32 mouse cellular contexts compared by ENCODE assay signal in the genomic region with DNA sequence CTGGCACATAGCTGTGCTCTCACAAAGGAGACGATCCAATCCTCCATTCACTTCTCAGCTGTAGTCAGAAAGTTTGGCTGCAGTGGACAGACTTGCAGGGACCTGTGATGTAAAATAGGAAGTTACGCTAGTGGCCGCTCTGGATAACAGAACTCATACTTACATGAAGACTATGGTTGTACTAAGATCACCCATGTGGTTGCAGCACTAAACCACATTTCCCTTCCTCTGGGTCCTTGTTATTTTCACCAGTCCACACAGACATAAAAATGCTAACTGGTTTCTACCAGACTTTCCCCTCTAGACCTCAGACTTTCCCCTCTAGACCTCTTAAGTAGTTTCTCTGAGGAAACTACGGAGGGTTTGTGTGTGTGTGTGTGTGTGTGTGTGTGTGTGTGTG. TPM values are rescaled to one million over a fixed set of nuclear protein-coding genes. Genes with fewer than 3 reads are reported as not detected.
A peak's percentile ranks its signal among the peaks of the same experiment; 100 is the strongest.
DNase-seq lines count a peak whose midpoint lies in the region; ATAC-seq and TF ChIP-seq lines count a peak whose summit lies in the region.
"Had no signal": no experiment of that assay in that cellular context is flagged by ENCODE, and none has a peak within 500 bp of the region (broad histone marks: within the 10 kb centered on the region; RNA-seq: fewer than 3 reads in every experiment).

No protein-coding gene starts in this region.

- H3K36me3 ChIP-seq in CH12.LX (replicated peaks in 1 of 2; ENCODE audit: control insufficient read depth in 1 of 2, insufficient read depth in 1 of 2, low read length in 1 of 2) = no peaks in the 10 kb centered on the region
- H3K36me3 ChIP-seq: embryonic facial prominence, embryonic 10.5 days; embryonic facial prominence, embryonic 13.5 days; forebrain, embryonic 12.5 days; forebrain, embryonic 15.5 days; heart, embryonic 10.5 days; heart, embryonic 13.5 days had no signal

- TF ChIP-seq EP300 in CH12.LX (IDR thresholded peaks at IDR 0.05; ENCODE audit: low read length) = no peak

- peaks cover 0 to 12% of the 10 kb centered on the region in 2 experiments; a peak in 1 of 4 replicates for H3K4me1 ChIP-seq in CH12.LX (ENCODE audit: control insufficient read depth in 1 of 2, insufficient read depth in 2 of 2)
- H3K4me1 ChIP-seq: embryonic facial prominence, embryonic 10.5 days; embryonic facial prominence, embryonic 13.5 days; forebrain, embryonic 12.5 days; forebrain, embryonic 15.5 days; heart, embryonic 10.5 days had no signal

- dilution Hi-C loops in CH12.LX (cut with MboI; ENCODE audit: extremely low pct_ligation_motif_present, extremely low pct_unique_long_range_greater_than_20kb, low sequenced_read_pairs) = no loop called here

- peak; percentile 53 for DNase-seq in CH12.LX (ENCODE audit: extremely low read depth)
- no peak for DNase-seq in layer of hippocampus, adult 2 months (ENCODE audit: low spot score in 2 of 2)
- no peak for DNase-seq in B cell, adult 2 months
- no peak for DNase-seq in lung, postnatal 14 days
- DNase-seq: adrenal gland, adult 2 months; adrenal gland, postnatal 14 days; cerebellum, adult 11 months; cerebellum, adult 2 months; cerebellum, adult 9-11 months; cerebellum, postnatal 25 days; embryo, embryonic 11 days; gastrocnemius, postnatal 25 days; heart, adult 2 months; heart, postnatal 14 days; heart, postnatal 4 days had no signal

- in situ Hi-C loops in CH12.LX (cut with MboI; ENCODE audit: low pct_ligation_motif_present, low pct_unique_long_range_greater_than_20kb, low sequenced_read_pairs) = no loop called here

- TF ChIP-seq POLR2A in CH12.LX (IDR thresholded peaks at IDR 0.05; ENCODE audit: low read depth, low read length) = no peak

- no peak overlapping the region for H3K9ac ChIP-seq in CH12.LX (ENCODE audit: insufficient read depth, low read depth)
- H3K9ac ChIP-seq: embryonic facial prominence, embryonic 13.5 days; forebrain, embryonic 12.5 days; forebrain, embryonic 15.5 days; heart, embryonic 13.5 days; hindbrain, embryonic 14.5 days had no signal

- TF ChIP-seq CTCF in CH12.LX (conservative IDR thresholded peaks at IDR 0.05 in 1 of 2, IDR thresholded peaks at IDR 0.05 in 1 of 2; ENCODE audit: low read depth in 2 of 2, low read length in 2 of 2) = no peak
- no peak for TF ChIP-seq CTCF in layer of hippocampus, adult 2 months (conservative IDR thresholded peaks at IDR 0.05)

- no peaks in the 10 kb centered on the region for H3K27me3 ChIP-seq in CH12.LX (replicated peaks)
- H3K27me3 ChIP-seq: embryonic facial prominence, embryonic 13.5 days; forebrain, embryonic 12.5 days; forebrain, embryonic 15.5 days; heart, embryonic 13.5 days had no signal

- no peak overlapping the region for H3K4me3 ChIP-seq in CH12.LX (replicated peaks in 1 of 3; ENCODE audit: low read depth in 2 of 3, low read length in 2 of 3, poor library complexity in 1 of 3)
- H3K4me3 ChIP-seq in layer of hippocampus, adult 2 months = no peak overlapping the region
- H3K4me3 ChIP-seq: embryonic facial prominence, embryonic 10.5 days; embryonic facial prominence, embryonic 13.5 days; erythroblast, embryonic 14.5 days; forebrain, embryonic 12.5 days; forebrain, embryonic 15.5 days; heart, adult 2 months; heart, embryonic 10.5 days; heart, embryonic 13.5 days had no signal

- no peak; the same call in none of the 2 replicates for TF ChIP-seq RAD21 in CH12.LX (IDR thresholded peaks at IDR 0.05; ENCODE audit: low read depth, low read length)

- no peaks in the 10 kb centered on the region for H3K9me3 ChIP-seq in CH12.LX (replicated peaks; ENCODE audit: low read length)
- H3K9me3 ChIP-seq: embryonic facial prominence, embryonic 10.5 days; embryonic facial prominence, embryonic 13.5 days; forebrain, embryonic 12.5 days; forebrain, embryonic 15.5 days; heart, embryonic 10.5 days; heart, embryonic 13.5 days had no signal

- H3K79me2 ChIP-seq in CH12.LX (replicated peaks; ENCODE audit: control insufficient read depth, extremely low read depth, insufficient read depth, poor library complexity, severe bottlenecking) = no peaks in the 10 kb centered on the region

- H3K27ac ChIP-seq in CH12.LX (ENCODE audit: insufficient read depth, low read depth) = no peak overlapping the region
- no peak overlapping the region for H3K27ac ChIP-seq in layer of hippocampus, adult 2 months
- H3K27ac ChIP-seq: embryonic facial prominence, embryonic 10.5 days; embryonic facial prominence, embryonic 13.5 days; forebrain, embryonic 12.5 days; forebrain, embryonic 15.5 days; heart, adult 2 months; heart, embryonic 10.5 days; heart, embryonic 13.5 days; hindbrain, embryonic 14.5 days; hindbrain, postnatal 0 days had no signal

- ATAC-seq in granulocyte monocyte progenitor cell, adult 5-6 weeks (replicated peaks; ENCODE audit: poor library complexity, severe bottlenecking) = peak; percentile 90
- ATAC-seq in megakaryocyte, adult 5-6 weeks (ENCODE audit: poor library complexity, severe bottlenecking) = peak; percentile 27
- ATAC-seq: forebrain, embryonic 15.5 days; hindbrain, postnatal 0 days had no signal

- no peak overlapping the region; the same call in 1 of the 2 replicates for H3K4me2 ChIP-seq in CH12.LX (ENCODE audit: insufficient read depth, low read depth, poor library complexity, severe bottlenecking)
- H3K4me2 ChIP-seq: embryonic facial prominence, embryonic 13.5 days; forebrain, embryonic 12.5 days; forebrain, embryonic 15.5 days; heart, embryonic 13.5 days; hindbrain, embryonic 14.5 days had no signal

TF ChIP-seq in CH12.LX, 34 proteins besides CTCF, POLR2A, EP300 and RAD21:
- TF ChIP-seq CHD1 (IDR thresholded peaks at IDR 0.05; ENCODE audit: low read depth, low read length) = no peak
- no peak for TF ChIP-seq CHD2 (IDR thresholded peaks at IDR 0.05; ENCODE audit: low read length)
- no peak for TF ChIP-seq JUND (conservative IDR thresholded peaks at IDR 0.05; ENCODE audit: low read depth, low read length)
- peak; percentile 19; the same call in 1 of the 2 replicates for TF ChIP-seq MAFK (IDR thresholded peaks at IDR 0.05; ENCODE audit: insufficient replicate concordance, low read length)
- no peak for TF ChIP-seq GABPA (IDR thresholded peaks at IDR 0.05; ENCODE audit: insufficient replicate concordance, low read depth, low read length)
- TF ChIP-seq POLR2AphosphoS2 (IDR thresholded peaks at IDR 0.05; ENCODE audit: low read depth, low read length) = no peak
TF ChIP-seq in CH12.LX: peak in this region for 1.

RNA-seq across cellular contexts. Expression of gene Defb47, which starts 1.1 kb away (rescaled TPM):
- total RNA-seq in CH12.LX (2012; rRNA removed) (not detected in 2 replicates), CH12.LX (2014; rRNA removed) (not detected in 2 replicates)
- polyA plus RNA-seq in CH12.LX (2012; ENCODE audit: insufficient read length, low read depth) = not detected in 2 replicates
- total RNA-seq in granulocyte monocyte progenitor cell, adult 5-6 weeks (2014; fragmentation: Nextera tagmentation) = not detected in 2 replicates
- not detected in 2 replicates for total RNA-seq in granulocyte monocyte progenitor cell, adult 5-6 weeks (2017)
- not detected in 2 replicates for total RNA-seq in megakaryocyte, adult 5-6 weeks (2015)
- not detected in 2 replicates for total RNA-seq in megakaryocyte, adult 5-6 weeks (2017)
- not detected for total RNA-seq in layer of hippocampus, adult 2 months (2021)
- total RNA-seq: adrenal gland, adult 2 months; adrenal gland, postnatal 14 days; adrenal gland, postnatal 4 days; gastrocnemius, adult 8-10 months; gastrocnemius, postnatal 25 days; heart, adult 2 months; heart, postnatal 14 days; heart, postnatal 4 days; hindbrain, postnatal 0 days; MEL had no signal
- polyA plus RNA-seq: adrenal gland, adult 2 months; cortical plate, adult 2 months; embryonic facial prominence, embryonic 10.5 days; embryonic facial prominence, embryonic 13.5 days; erythroblast, embryonic 14.5 days; forebrain, embryonic 12.5 days; forebrain, embryonic 15.5 days; heart, adult 2 months; heart, embryonic 10.5 days; heart, embryonic 13.5 days; heart, embryonic 16.5 days; hindbrain, embryonic 14.5 days; hindbrain, postnatal 0 days; intestine, embryonic 14.5 days had no signal

RNA-seq across cellular contexts. Expression of gene Defb43, which starts 12.6 kb away (rescaled TPM):
- total RNA-seq in CH12.LX (2012; rRNA removed) (not detected in 2 replicates), CH12.LX (2014; rRNA removed) (not detected in 2 replicates)
- polyA plus RNA-seq in CH12.LX (2012; ENCODE audit: insufficient read length, low read depth) = not detected in 2 replicates
- total RNA-seq in granulocyte monocyte progenitor cell, adult 5-6 weeks (2014; fragmentation: Nextera tagmentation) = not detected in 2 replicates
- total RNA-seq in granulocyte monocyte progenitor cell, adult 5-6 weeks (2017) = not detected in 2 replicates
- not detected in 2 replicates for total RNA-seq in megakaryocyte, adult 5-6 weeks (2015)
- not detected in 2 replicates for total RNA-seq in megakaryocyte, adult 5-6 weeks (2017)
- not detected for total RNA-seq in layer of hippocampus, adult 2 months (2021)
- total RNA-seq: adrenal gland, adult 2 months; adrenal gland, postnatal 14 days; adrenal gland, postnatal 4 days; gastrocnemius, adult 8-10 months; gastrocnemius, postnatal 25 days; heart, adult 2 months; heart, postnatal 14 days; heart, postnatal 4 days; hindbrain, postnatal 0 days; MEL had no signal
- polyA plus RNA-seq: adrenal gland, adult 2 months; cerebellum, adult 2 months; cortical plate, adult 2 months; embryonic facial prominence, embryonic 10.5 days; embryonic facial prominence, embryonic 13.5 days; erythroblast, embryonic 14.5 days; forebrain, embryonic 12.5 days; forebrain, embryonic 15.5 days; heart, adult 2 months; heart, embryonic 10.5 days; heart, embryonic 13.5 days; heart, embryonic 16.5 days; hindbrain, embryonic 14.5 days; hindbrain, postnatal 0 days; intestine, embryonic 14.5 days had no signal

RNA-seq across cellular contexts. Expression of gene Defb48, which starts 14.7 kb away (rescaled TPM):
- total RNA-seq in CH12.LX (2012; rRNA removed) (not detected in 2 replicates), CH12.LX (2014; rRNA removed) (not detected in 2 replicates)
- polyA plus RNA-seq in CH12.LX (2012; ENCODE audit: insufficient read length, low read depth) = not detected in 2 replicates
- total RNA-seq in granulocyte monocyte progenitor cell, adult 5-6 weeks (2014; fragmentation: Nextera tagmentation) = not detected in 2 replicates
- not detected in 2 replicates for total RNA-seq in granulocyte monocyte progenitor cell, adult 5-6 weeks (2017)
- not detected in 2 replicates for total RNA-seq in megakaryocyte, adult 5-6 weeks (2015)
- not detected in 2 replicates for total RNA-seq in megakaryocyte, adult 5-6 weeks (2017)
- total RNA-seq in layer of hippocampus, adult 2 months (2021) = not detected
- total RNA-seq: adrenal gland, adult 2 months; adrenal gland, postnatal 14 days; adrenal gland, postnatal 4 days; gastrocnemius, adult 8-10 months; gastrocnemius, postnatal 25 days; heart, adult 2 months; heart, postnatal 14 days; heart, postnatal 4 days; hindbrain, postnatal 0 days; MEL had no signal
- polyA plus RNA-seq: adrenal gland, adult 2 months; cerebellum, adult 2 months; cortical plate, adult 2 months; embryonic facial prominence, embryonic 10.5 days; embryonic facial prominence, embryonic 13.5 days; erythroblast, embryonic 14.5 days; forebrain, embryonic 12.5 days; forebrain, embryonic 15.5 days; heart, adult 2 months; heart, embryonic 10.5 days; heart, embryonic 13.5 days; heart, embryonic 16.5 days; hindbrain, embryonic 14.5 days; hindbrain, postnatal 0 days; intestine, embryonic 14.5 days had no signal

RNA-seq across cellular contexts. Expression of gene Defb42, which starts 47.8 kb away (rescaled TPM):
- total RNA-seq in CH12.LX (2012; rRNA removed) (not detected in 2 replicates), CH12.LX (2014; rRNA removed) (not detected in 2 replicates)
- polyA plus RNA-seq in CH12.LX (2012; ENCODE audit: insufficient read length, low read depth) = not detected in 2 replicates
- not detected in 2 replicates for total RNA-seq in granulocyte monocyte progenitor cell, adult 5-6 weeks (2014; fragmentation: Nextera tagmentation)
- not detected in 2 replicates for total RNA-seq in granulocyte monocyte progenitor cell, adult 5-6 weeks (2017)
- not detected in 2 replicates for total RNA-seq in megakaryocyte, adult 5-6 weeks (2015)
- not detected in 2 replicates for total RNA-seq in megakaryocyte, adult 5-6 weeks (2017)
- under 1 TPM in 1 of 2 experiments, not detected in 1; 0.25 TPM for total RNA-seq in layer of hippocampus, adult 2 months (2021)
- total RNA-seq: gastrocnemius, adult 8-10 months; gastrocnemius, postnatal 25 days; MEL had no signal
- polyA plus RNA-seq: embryonic facial prominence, embryonic 13.5 days; erythroblast, embryonic 14.5 days; forebrain, embryonic 12.5 days; hindbrain, embryonic 14.5 days had no signal

RNA-seq across cellular contexts. Expression of gene Defb30, which starts 50.8 kb away (rescaled TPM):
- not detected in 2 replicates for total RNA-seq in CH12.LX (2012; rRNA removed)
- total RNA-seq in CH12.LX (2014; rRNA removed) = not detected in 2 replicates
- polyA plus RNA-seq in CH12.LX (2012; ENCODE audit: insufficient read length, low read depth) = not detected in 2 replicates
- total RNA-seq in granulocyte monocyte progenitor cell, adult 5-6 weeks (2014; fragmentation: Nextera tagmentation) = not detected in 2 replicates
- total RNA-seq in granulocyte monocyte progenitor cell, adult 5-6 weeks (2017) = not detected in 2 replicates
- total RNA-seq in megakaryocyte, adult 5-6 weeks (2015) = not detected in 2 replicates
- total RNA-seq in megakaryocyte, adult 5-6 weeks (2017) = not detected in 2 replicates
- total RNA-seq in layer of hippocampus, adult 2 months (2021) = not detected
- total RNA-seq: adrenal gland, adult 2 months; adrenal gland, postnatal 14 days; adrenal gland, postnatal 4 days; gastrocnemius, adult 8-10 months; gastrocnemius, postnatal 25 days; heart, adult 2 months; heart, postnatal 14 days; heart, postnatal 4 days; hindbrain, postnatal 0 days; MEL had no signal
- polyA plus RNA-seq: adrenal gland, adult 2 months; cerebellum, adult 2 months; embryonic facial prominence, embryonic 10.5 days; embryonic facial prominence, embryonic 13.5 days; erythroblast, embryonic 14.5 days; forebrain, embryonic 12.5 days; forebrain, embryonic 15.5 days; heart, adult 2 months; heart, embryonic 10.5 days; heart, embryonic 13.5 days; heart, embryonic 16.5 days; hindbrain, embryonic 14.5 days; hindbrain, postnatal 0 days; intestine, embryonic 14.5 days had no signal
